Mouse (Mus musculus) leukemia stem cell, adult 10-12 weeks (primary cell): Measurements from ENCODE around the gene Myh2. TPM values are rescaled to one million over a fixed set of nuclear protein-coding genes. Genes with fewer than 3 reads are reported as not detected.

Experiments used
- polyA plus RNA-seq: library from polyadenylated mRNA; stranded (reverse); fragments of >175 nt; gene quantifications from 2 replicates; pipeline ENCODE4 v1.2.3, GENCODE M21; 2012; ENCODE audit warnings: low replicate concordance

Gene Myh2
- 0.06 TPM in 1 of 2 replicates, not detected in the other for polyA plus RNA-seq

DNA sequence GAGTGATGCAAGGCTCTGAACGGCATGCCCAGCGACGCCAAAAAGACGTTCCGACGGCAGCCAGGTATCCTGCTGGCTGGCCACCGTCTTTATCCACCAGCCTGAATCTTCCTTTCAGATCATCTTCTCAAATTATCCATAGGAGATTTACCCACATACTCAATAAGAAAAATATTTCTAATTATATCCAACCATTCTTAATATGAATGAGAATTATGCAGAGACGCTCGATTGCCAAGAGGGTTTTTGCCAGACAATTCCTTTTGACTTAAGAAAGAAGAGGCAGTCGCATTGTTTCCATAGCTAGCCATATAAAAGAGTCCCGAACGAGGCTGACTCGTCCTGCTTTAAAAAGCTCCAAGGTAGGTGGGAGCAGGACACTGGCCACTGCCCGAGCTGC is at the start of gene Myh2:
TSS of gene Myh2 (plus strand) at position 301 of the 400 bp plus-strand sequence.

DNA sequence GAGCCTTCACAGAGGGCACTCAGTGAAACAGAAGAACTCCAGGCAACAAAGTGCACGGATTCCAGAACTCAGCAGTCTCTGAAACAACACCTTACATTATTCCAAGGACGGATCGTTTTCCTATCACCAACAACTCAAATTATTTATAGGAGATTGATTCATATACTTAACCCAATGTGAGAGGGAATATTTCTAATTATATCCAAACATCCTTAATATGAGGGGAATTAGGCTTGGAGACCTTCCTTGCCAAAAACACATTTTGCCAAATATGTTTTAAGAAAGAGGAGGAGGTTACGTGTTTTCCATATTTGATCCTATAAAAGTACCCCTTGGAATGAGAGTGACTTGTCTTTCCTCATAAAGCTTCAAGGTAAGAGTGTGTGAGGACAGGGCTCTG is 28.9 kb downstream of the Myh2 start, which contains the start of gene Myh1:
TSS of gene Myh1 (plus strand) at position 301 of the 400 bp plus-strand sequence.

DNA sequence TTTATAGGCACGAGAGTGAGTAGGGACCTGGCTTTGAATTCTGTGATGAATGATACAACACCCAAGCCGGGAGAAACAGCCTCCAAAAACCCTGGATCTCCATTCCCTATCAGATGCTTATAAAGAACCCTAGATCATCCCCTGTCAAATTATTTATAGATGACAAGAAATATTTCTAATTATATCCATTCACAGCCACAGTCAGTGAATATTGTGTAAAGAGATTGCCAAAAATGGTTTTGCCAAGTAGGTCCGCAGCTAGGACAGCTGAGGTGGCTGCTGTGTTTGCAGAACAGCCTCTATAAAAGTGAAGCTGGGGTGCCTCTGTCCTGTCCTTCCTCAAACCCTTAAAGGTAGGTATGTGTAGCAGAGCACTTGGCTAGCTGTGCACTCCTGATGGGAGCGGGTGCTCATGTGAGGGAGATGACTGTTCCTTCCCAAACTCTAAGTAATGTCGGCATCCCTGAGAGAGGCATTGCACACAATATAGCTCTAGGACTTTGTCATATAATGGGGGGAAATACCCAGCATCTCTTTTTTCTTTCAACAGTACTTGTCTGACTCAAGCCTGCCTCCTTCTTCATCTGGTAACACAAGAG is 66.8 kb downstream of the Myh2 start, which contains the start of gene Myh4:
TSS of gene Myh4 (plus strand) at position 549 of the 599 bp plus-strand sequence.

Other genes with a start within 250 kb of the Myh2 start
- not detected in 2 replicates for gene Tmem238l, start 214.4 kb upstream of the Myh2 start, polyA plus RNA-seq
- gene Tmem220, start 145.9 kb upstream of the Myh2 start, polyA plus RNA-seq: not detected in 2 replicates
- gene Adprm, start 118.4 kb upstream of the Myh2 start, polyA plus RNA-seq: 1.6 and 2.9 TPM in 2 replicates
- gene Sco1, start 118.4 kb upstream of the Myh2 start, polyA plus RNA-seq: 2.5 and 2.6 TPM in 2 replicates
- gene Myh3, start 92.7 kb upstream of the Myh2 start, polyA plus RNA-seq: not detected in 2 replicates
- not detected in 2 replicates for gene Myh1, start 29.0 kb downstream of the Myh2 start, polyA plus RNA-seq
- not detected in 2 replicates for gene Myh4, start 67.0 kb downstream of the Myh2 start, polyA plus RNA-seq
- gene Myh8, start 106.1 kb downstream of the Myh2 start, polyA plus RNA-seq: not detected in 2 replicates
- gene Myh13, start 150.6 kb downstream of the Myh2 start, polyA plus RNA-seq: 0.03 and 0.21 TPM in 2 replicates